ENCODE assay signal across 8 mouse cellular contexts in the genomic region with DNA sequence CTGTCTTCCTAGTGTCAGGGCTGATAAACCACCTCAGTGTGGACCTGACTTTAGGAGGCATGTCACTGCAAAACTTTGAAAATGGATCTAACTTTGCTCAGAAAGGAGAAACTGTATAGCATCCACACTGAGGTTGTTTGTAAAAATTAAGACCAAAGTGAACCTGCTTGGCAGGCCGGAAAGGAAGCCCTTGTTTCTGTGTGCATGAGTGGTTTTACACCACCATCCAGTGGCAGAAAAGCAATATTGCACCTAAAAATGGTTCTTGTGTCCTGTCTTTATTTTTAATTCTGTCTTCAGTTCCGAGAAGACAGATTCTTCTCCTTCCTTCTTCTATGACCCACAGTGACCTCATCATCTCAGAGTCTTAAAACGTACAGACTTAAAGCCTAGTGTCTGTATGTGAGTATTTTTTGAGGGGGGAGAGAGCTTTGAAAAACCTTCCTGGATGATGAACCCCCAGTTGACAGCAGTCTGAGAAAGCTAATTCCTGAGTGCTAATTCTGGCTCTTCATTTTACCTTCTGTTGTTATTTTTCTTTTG.
A peak's percentile ranks its signal among the peaks of the same experiment; 100 is the strongest.
DNase-seq lines count a peak whose midpoint lies in the region; ATAC-seq and TF ChIP-seq lines count a peak whose summit lies in the region.
"Had no signal": no experiment of that assay in that cellular context is flagged by ENCODE, and none has a peak within 500 bp of the region (broad histone marks: within the 10 kb centered on the region; RNA-seq: fewer than 3 reads in every experiment).

No protein-coding gene starts in this region.

- ATAC-seq in kidney, embryonic 14.5 days (ENCODE audit: low FRiP score, low TSS enrichment) = peak; percentile 39; the same call in 1 of the 2 replicates

- no peak overlapping the region for H3K9ac ChIP-seq in kidney, embryonic 14.5 days (ENCODE audit: low read depth, low read length)
- H3K9ac ChIP-seq: limb, embryonic 12.5 days had no signal

- H3K27me3 ChIP-seq in E14TG2a.4 (ENCODE audit: insufficient read depth, low read length) = no peaks in the 10 kb centered on the region
- no peaks in the 10 kb centered on the region for H3K27me3 ChIP-seq in cerebellum, adult 2 months (ENCODE audit: control insufficient read depth, insufficient read depth, low read length)
- H3K27me3 ChIP-seq in kidney, embryonic 14.5 days (ENCODE audit: control insufficient read depth, insufficient read depth, low read length) = no peaks in the 10 kb centered on the region

- peak; percentile 65 to 67 for DNase-seq in B cell, adult 2 months
- peak; percentile 36 to 55 for DNase-seq in cerebellum, adult 2 months
- peak; percentile 12 for DNase-seq in gastrocnemius, postnatal 10 days
- peak; percentile 68 for DNase-seq in lung, postnatal 10 days
- DNase-seq in retina, postnatal 7 days (ENCODE audit: low read depth, low spot score) = peak; percentile 51

- H3K4me1 ChIP-seq in E14TG2a.4 (replicated peaks; ENCODE audit: low read depth, low read length) = no peaks in the 10 kb centered on the region
- H3K4me1 ChIP-seq in cerebellum, adult 2 months (ENCODE audit: control insufficient read depth, insufficient read depth, low read length) = no peaks in the 10 kb centered on the region
- no peaks in the 10 kb centered on the region for H3K4me1 ChIP-seq in kidney, embryonic 14.5 days (ENCODE audit: control insufficient read depth, insufficient read depth, low read length)
- H3K4me1 ChIP-seq: limb, embryonic 12.5 days had no signal

- no peak overlapping the region for H3K27ac ChIP-seq in cerebellum, adult 2 months (ENCODE audit: insufficient read depth, low read length)
- H3K27ac ChIP-seq in kidney, embryonic 14.5 days (ENCODE audit: low read depth, low read length) = no peak overlapping the region
- H3K27ac ChIP-seq: limb, embryonic 12.5 days had no signal

- 8% methylated on average over 3 of the region's 3 CpGs for WGBS in cerebellum, adult 2 months
- 7% methylated on average over 3 of the region's 3 CpGs for WGBS in kidney, embryonic 14.5 days

- no peaks in the 10 kb centered on the region for H3K9me3 ChIP-seq in E14TG2a.4 (ENCODE audit: low read length)
- no peaks in the 10 kb centered on the region for H3K9me3 ChIP-seq in kidney, embryonic 14.5 days (ENCODE audit: control insufficient read depth, low read length)
- H3K9me3 ChIP-seq: limb, embryonic 12.5 days had no signal

- no peaks in the 10 kb centered on the region for H3K36me3 ChIP-seq in E14TG2a.4 (ENCODE audit: insufficient read depth, low read length)
- H3K36me3 ChIP-seq in kidney, embryonic 14.5 days (ENCODE audit: control insufficient read depth, insufficient read depth, low read length) = no peaks in the 10 kb centered on the region
- H3K36me3 ChIP-seq: limb, embryonic 12.5 days had no signal

- TF ChIP-seq CTCF in E14TG2a.4 (conservative IDR thresholded peaks at IDR 0.05; ENCODE audit: low read length) = peak; percentile 42
- peak; percentile 86 for TF ChIP-seq CTCF in cerebellum, adult 2 months (IDR thresholded peaks at IDR 0.05; ENCODE audit: borderline replicate concordance, insufficient read depth, low read depth, low read length)

- no peak for TF ChIP-seq POLR2A in cerebellum, adult 2 months (IDR thresholded peaks at IDR 0.05; ENCODE audit: borderline replicate concordance, insufficient read depth, low read length)

- H3K4me2 ChIP-seq in kidney, embryonic 14.5 days (replicated peaks; ENCODE audit: low read depth, low read length) = no peak overlapping the region
- H3K4me2 ChIP-seq: limb, embryonic 12.5 days had no signal

- H3K4me3 ChIP-seq in E14TG2a.4 (replicated peaks; ENCODE audit: low read length) = no peak overlapping the region
- no peak overlapping the region for H3K4me3 ChIP-seq in cerebellum, adult 2 months (replicated peaks; ENCODE audit: insufficient read depth, low read depth, low read length)
- no peak overlapping the region for H3K4me3 ChIP-seq in kidney, embryonic 14.5 days (ENCODE audit: low read length)
- H3K4me3 ChIP-seq: limb, embryonic 12.5 days had no signal

Comparison
In these comparisons a context has a peak if more than half of its experiments do, and no peak if none do; other contexts are left out.
1. DNase-seq: peak in every context shown above with its lines; median percentile 68 in lung, postnatal 10 days; 66 in B cell, adult 2 months; 51 in retina, postnatal 7 days; 46 in cerebellum, adult 2 months; 12 in gastrocnemius, postnatal 10 days.